Mouse (Mus musculus): ENCODE measurements around the gene Ghrhr. TPM values are rescaled to one million over a fixed set of nuclear protein-coding genes. Genes with fewer than 3 reads are reported as not detected.

The Ghrhr gene
- polyA plus RNA-seq, 1 experiment from 2014 or later = 0.46 TPM

DNA sequence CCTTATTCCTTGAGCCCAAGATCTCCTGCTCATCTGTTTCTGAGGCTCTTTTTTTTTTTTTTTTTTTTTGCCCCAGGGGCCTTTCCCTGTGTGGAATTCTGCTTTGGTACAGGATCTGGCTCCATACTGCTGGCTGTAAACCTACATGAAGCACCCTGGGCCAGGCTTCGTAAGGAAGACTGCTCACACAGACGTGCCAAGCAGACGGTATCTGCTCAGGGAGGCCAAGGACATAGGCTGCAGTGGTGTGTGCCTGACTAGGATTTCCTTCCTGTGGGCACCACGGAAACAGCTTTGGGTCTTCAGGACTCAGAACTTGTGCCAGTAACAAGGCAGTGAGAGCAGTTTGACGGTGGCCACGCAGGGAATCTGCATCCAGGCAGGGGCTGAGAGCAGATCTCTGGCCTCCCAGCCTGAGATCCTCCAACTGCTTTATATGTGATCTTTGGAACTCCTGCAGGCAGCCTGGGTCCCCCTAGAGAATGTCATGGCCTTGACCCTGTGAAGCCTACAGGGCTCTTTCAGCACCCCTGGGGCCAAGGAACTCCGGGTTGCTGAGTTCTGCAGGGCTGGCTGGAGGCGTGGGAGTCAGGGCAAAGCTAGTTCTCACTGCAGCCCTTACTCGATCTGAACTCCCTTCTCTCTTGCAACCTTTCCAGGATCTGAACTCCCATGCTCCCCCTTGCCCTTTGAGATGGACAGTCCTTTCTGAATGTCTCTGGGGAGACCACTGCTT is 26.1 kb downstream of the Ghrhr start:
- H3K4me3 ChIP-seq (ENCODE audit: low read length) = no peak overlapping the region
- H3K36me3 ChIP-seq (ENCODE audit: control insufficient read depth, insufficient read depth, low read length) = no peaks in the 10 kb centered on the region
- no peak overlapping the region for H3K9ac ChIP-seq (ENCODE audit: low read depth, low read length)
- H3K4me2 ChIP-seq (ENCODE audit: low read depth, low read length) = no peak overlapping the region
- no peaks in the 10 kb centered on the region for H3K4me1 ChIP-seq (ENCODE audit: control insufficient read depth, insufficient read depth, low read length)
- no peak for ATAC-seq
- 74% methylated on average over 9 of the region's 9 CpGs for WGBS
- no peaks in the 10 kb centered on the region for H3K27me3 ChIP-seq (replicated peaks; ENCODE audit: control insufficient read depth, insufficient read depth, low read length)
- no peaks in the 10 kb centered on the region for H3K9me3 ChIP-seq (ENCODE audit: control insufficient read depth, low read length)
- no peak overlapping the region for H3K27ac ChIP-seq (ENCODE audit: low read length)

DNA sequence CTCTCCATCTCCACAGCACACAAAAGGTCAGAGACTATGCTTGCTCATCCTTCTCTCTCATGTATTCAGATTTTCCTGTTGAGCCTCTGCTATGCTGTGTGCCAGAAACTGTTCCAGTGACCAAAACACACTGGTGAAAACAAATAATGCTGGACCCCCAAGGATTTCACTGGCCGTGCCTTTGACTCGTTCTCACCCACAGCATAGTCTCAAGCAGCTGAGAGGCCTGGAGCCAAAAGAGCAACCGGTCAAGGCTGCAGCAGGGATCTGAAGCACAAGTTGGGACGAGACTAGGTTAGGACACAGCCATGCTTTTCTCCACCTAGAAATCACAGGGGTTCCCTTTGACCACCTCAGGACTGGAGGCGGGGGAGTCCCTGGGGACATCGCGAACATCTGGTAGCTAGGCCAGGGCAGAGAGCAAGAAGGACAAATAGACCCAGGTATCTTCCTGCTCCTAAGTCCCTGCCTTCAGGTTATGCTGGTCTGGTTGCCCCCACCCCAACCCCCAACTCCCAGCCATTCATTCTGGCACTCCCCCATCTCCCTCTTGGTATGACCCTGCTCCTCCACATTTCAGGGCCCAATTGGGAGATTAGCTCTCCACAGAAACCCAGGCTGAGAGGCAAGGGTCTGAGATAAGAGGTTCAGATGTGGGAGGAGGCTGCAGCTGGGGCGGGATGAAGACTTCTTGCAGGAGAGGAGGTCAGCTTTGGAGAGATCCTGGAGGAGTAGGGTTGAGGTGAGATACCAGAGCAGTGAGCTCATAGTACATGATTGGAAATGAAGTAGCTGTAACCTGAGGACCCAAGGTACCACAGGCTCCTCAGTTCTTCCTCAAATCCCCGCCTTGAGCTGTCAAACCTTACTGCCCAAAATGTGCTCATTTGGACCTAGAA is 27.6 kb downstream of the Ghrhr start:
- no peak for ATAC-seq
- H3K4me1 ChIP-seq (ENCODE audit: control insufficient read depth, insufficient read depth, low read length) = no peaks in the 10 kb centered on the region
- H3K9me3 ChIP-seq (ENCODE audit: control insufficient read depth, low read length) = no peaks in the 10 kb centered on the region
- H3K27ac ChIP-seq (ENCODE audit: low read length) = no peak overlapping the region
- H3K4me2 ChIP-seq (ENCODE audit: low read depth, low read length) = no peak overlapping the region
- no peak overlapping the region for H3K9ac ChIP-seq (ENCODE audit: low read depth, low read length)
- 75% methylated on average over 9 of the region's 9 CpGs for WGBS
- no peaks in the 10 kb centered on the region for H3K27me3 ChIP-seq (replicated peaks; ENCODE audit: control insufficient read depth, insufficient read depth, low read length)
- H3K4me3 ChIP-seq (ENCODE audit: low read length) = no peak overlapping the region
- no peaks in the 10 kb centered on the region for H3K36me3 ChIP-seq (ENCODE audit: control insufficient read depth, insufficient read depth, low read length)

GRCm38 (mm10) chr6:55404421-55404990 is 28.4 kb downstream of the Ghrhr start:
- Histone ChIP-seq H3K4me1 (ENCODE audit: control insufficient read depth, insufficient read depth, low read length) (no peaks in the 10 kb centered on the region), H3K9me3 (ENCODE audit: control insufficient read depth, low read length) (no peaks in the 10 kb centered on the region), H3K27me3 (replicated peaks; ENCODE audit: control insufficient read depth, insufficient read depth, low read length) (no peaks in the 10 kb centered on the region), H3K4me3 (ENCODE audit: low read length) (no peak overlapping the region), H3K36me3 (ENCODE audit: control insufficient read depth, insufficient read depth, low read length) (no peaks in the 10 kb centered on the region), H3K9ac (ENCODE audit: low read depth, low read length) (no peak overlapping the region), H3K27ac (ENCODE audit: low read length) (no peak overlapping the region), H3K4me2 (ENCODE audit: low read depth, low read length) (no peak overlapping the region)
- 80% methylated on average over 5 of the region's 5 CpGs for WGBS
- no peak for ATAC-seq

GRCm38 (mm10) chr6:55407345-55407744 is 31.2 kb downstream of the Ghrhr start:
- Histone ChIP-seq H3K27ac (ENCODE audit: low read length) (no peak overlapping the region), H3K27me3 (replicated peaks; ENCODE audit: control insufficient read depth, insufficient read depth, low read length) (no peaks in the 10 kb centered on the region), H3K9me3 (ENCODE audit: control insufficient read depth, low read length) (no peaks in the 10 kb centered on the region), H3K9ac (ENCODE audit: low read depth, low read length) (no peak overlapping the region), H3K4me1 (ENCODE audit: control insufficient read depth, insufficient read depth, low read length) (0 out of 2 replicates have a peak, but pooled peaks cover 3% of the 10 kb centered on the region), H3K36me3 (ENCODE audit: control insufficient read depth, insufficient read depth, low read length) (no peaks in the 10 kb centered on the region), H3K4me3 (ENCODE audit: low read length) (no peak overlapping the region), H3K4me2 (ENCODE audit: low read depth, low read length) (no peak overlapping the region)
- 76% methylated on average over 4 of the region's 4 CpGs for WGBS
- ATAC-seq = no peak

- no peak overlapping the region for H3K4me3 ChIP-seq (ENCODE audit: low read length)
- no peaks in the 10 kb centered on the region for H3K9me3 ChIP-seq (ENCODE audit: control insufficient read depth, low read length)
- WGBS = 42% methylated on average over 7 of the region's 7 CpGs
Observed at GRCm38 (mm10) chr6:55410119-55410775, 34.2 kb downstream of the Ghrhr start.

DNA sequence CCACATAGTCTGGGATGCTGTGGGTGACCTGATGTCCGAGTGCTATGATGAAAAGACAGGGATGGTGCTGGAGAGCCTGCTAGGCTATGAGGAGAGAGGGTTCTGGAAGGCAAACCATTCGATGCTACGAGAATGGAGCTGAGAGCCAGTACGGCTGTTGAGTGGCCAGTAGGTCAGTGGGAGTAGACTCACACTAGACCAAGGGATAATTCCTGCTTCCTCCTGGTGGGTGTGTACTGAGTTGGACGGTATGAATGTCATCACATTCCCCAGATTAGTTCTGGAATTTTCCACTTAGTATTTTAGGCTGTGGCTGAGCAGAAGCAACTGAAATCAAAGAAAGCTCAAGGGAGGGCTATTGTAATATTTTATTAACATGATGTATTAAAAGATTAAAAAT is 34.9 kb downstream of the Ghrhr start:
- WGBS = 70% methylated on average over 5 of the region's 5 CpGs
- Histone ChIP-seq H3K27ac (ENCODE audit: low read length) (no peak overlapping the region), H3K36me3 (ENCODE audit: control insufficient read depth, insufficient read depth, low read length) (no peaks in the 10 kb centered on the region), H3K4me2 (ENCODE audit: low read depth, low read length) (no peak overlapping the region), H3K4me3 (ENCODE audit: low read length) (no peak overlapping the region), H3K9ac (ENCODE audit: low read depth, low read length) (no peak overlapping the region), H3K27me3 (replicated peaks; ENCODE audit: control insufficient read depth, insufficient read depth, low read length) (no peaks in the 10 kb centered on the region), H3K4me1 (ENCODE audit: control insufficient read depth, insufficient read depth, low read length) (0 out of 2 replicates have a peak, but pooled peaks cover 3% of the 10 kb centered on the region), H3K9me3 (ENCODE audit: control insufficient read depth, low read length) (no peaks in the 10 kb centered on the region)
- ATAC-seq = no peak

More at GRCm38 (mm10) chr6:55410119-55410775, 34.2 kb downstream of the Ghrhr start:
- H3K36me3 ChIP-seq (ENCODE audit: control insufficient read depth, insufficient read depth, low read length) = no peaks in the 10 kb centered on the region
- H3K4me1 ChIP-seq (ENCODE audit: control insufficient read depth, insufficient read depth, low read length) = 0 out of 2 replicates have a peak, but pooled peaks cover 3% of the 10 kb centered on the region
- H3K27ac ChIP-seq (ENCODE audit: low read length) = no peak overlapping the region
- no peak for ATAC-seq
- H3K4me2 ChIP-seq (ENCODE audit: low read depth, low read length) = no peak overlapping the region
- H3K9ac ChIP-seq (ENCODE audit: low read depth, low read length) = no peak overlapping the region
- no peaks in the 10 kb centered on the region for H3K27me3 ChIP-seq (replicated peaks; ENCODE audit: control insufficient read depth, insufficient read depth, low read length)

GRCm38 (mm10) chr6:55416202-55416601 is 40.1 kb downstream of the Ghrhr start:
- Histone ChIP-seq H3K4me1 (ENCODE audit: control insufficient read depth, insufficient read depth, low read length) (no peaks in the 10 kb centered on the region), H3K4me2 (ENCODE audit: low read depth, low read length) (no peak overlapping the region), H3K4me3 (ENCODE audit: low read length) (no peak overlapping the region), H3K27ac (ENCODE audit: low read length) (no peak overlapping the region), H3K27me3 (replicated peaks; ENCODE audit: control insufficient read depth, insufficient read depth, low read length) (no peaks in the 10 kb centered on the region), H3K9ac (ENCODE audit: low read depth, low read length) (no peak overlapping the region), H3K9me3 (ENCODE audit: control insufficient read depth, low read length) (no peaks in the 10 kb centered on the region), H3K36me3 (ENCODE audit: control insufficient read depth, insufficient read depth, low read length) (no peaks in the 10 kb centered on the region)
- 69% methylated on average over 5 of the region's 5 CpGs for WGBS
- no peak for ATAC-seq

GRCm38 (mm10) chr6:55418746-55419410 is 42.8 kb downstream of the Ghrhr start:
- no peak overlapping the region for H3K9ac ChIP-seq (ENCODE audit: low read depth, low read length)

More at GRCm38 (mm10) chr6:55418746-55419410, 42.8 kb downstream of the Ghrhr start:
- no peak for ATAC-seq
- H3K27me3 ChIP-seq (replicated peaks; ENCODE audit: control insufficient read depth, insufficient read depth, low read length) = no peaks in the 10 kb centered on the region
- no peak overlapping the region for H3K4me3 ChIP-seq (ENCODE audit: low read length)
- H3K27ac ChIP-seq (ENCODE audit: low read length) = no peak overlapping the region
- H3K36me3 ChIP-seq (ENCODE audit: control insufficient read depth, insufficient read depth, low read length) = no peaks in the 10 kb centered on the region
- H3K4me2 ChIP-seq (ENCODE audit: low read depth, low read length) = no peak overlapping the region
- WGBS = 42% methylated on average over 2 of the region's 2 CpGs
- no peaks in the 10 kb centered on the region for H3K9me3 ChIP-seq (ENCODE audit: control insufficient read depth, low read length)
- no peaks in the 10 kb centered on the region for H3K4me1 ChIP-seq (ENCODE audit: control insufficient read depth, insufficient read depth, low read length)
